Mouse (Mus musculus) cerebellum, postnatal 10 days (tissue): ENCODE data around the gene Rbp2.

Source experiments
- DNase-seq, 2 experiments: peaks; one replicate each; pipeline ENCODE4 v3.0.0; 2021; ENCODE audit warnings: mixed read lengths in 2 of 2

Rbp2 gene

DNA sequence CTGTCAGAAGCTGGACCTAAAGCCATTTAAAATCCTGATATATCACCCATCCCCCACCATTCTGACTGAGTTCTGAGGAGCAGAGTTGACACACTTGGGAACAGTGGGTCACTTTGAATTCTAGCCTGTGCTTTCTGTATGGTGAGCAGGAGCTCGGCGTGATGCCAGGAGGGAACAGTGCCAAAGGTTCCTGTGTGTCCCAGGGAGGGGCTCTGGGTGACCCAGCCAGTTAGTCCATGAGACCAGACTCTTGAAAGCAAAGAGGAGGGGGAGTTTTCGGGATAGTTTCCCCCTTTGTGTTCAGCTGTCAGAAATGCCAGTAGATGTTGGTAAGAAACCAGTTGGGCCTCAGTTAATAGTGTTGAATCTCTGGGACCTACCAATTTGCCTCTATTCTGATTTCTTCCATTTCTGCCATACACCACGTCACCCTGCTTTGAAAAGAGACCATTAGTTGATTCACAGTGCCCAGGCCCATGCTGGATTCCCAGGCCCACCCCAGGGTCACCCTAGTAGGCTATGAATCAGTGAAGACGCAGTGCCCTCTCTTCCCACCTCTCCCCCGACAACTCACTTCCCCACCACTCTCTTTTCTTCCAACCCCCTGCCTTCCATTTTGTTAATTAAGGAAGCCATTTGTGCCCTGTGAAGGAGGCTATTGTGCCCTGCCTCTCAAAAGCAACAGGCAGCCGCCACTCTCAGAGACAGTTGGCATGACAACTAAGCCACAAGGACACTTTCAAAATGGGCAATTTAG lies 39.0 kb downstream of the Rbp2 start:
- peak; percentile 75 to 79 for DNase-seq

DNA sequence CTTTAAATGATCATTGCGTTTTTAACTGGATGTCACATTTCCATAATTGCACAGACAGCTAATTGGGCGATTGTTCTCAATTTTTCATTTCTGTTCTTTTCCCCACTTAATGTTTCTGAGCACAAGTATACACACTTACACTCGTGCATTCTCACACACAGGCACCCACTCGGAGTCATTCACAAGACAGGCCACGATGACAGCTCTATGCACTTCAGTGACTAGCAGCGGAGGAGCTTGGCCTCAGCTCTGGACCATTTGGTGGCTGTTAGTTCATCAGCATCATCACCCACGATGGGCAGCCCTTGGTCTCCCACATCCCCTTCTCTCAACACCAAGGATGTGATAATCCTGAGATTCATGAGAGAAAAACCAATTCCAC lies 39.6 kb downstream of the Rbp2 start:
- peak in 1 of 2 experiments; percentile 17 for DNase-seq

DNA sequence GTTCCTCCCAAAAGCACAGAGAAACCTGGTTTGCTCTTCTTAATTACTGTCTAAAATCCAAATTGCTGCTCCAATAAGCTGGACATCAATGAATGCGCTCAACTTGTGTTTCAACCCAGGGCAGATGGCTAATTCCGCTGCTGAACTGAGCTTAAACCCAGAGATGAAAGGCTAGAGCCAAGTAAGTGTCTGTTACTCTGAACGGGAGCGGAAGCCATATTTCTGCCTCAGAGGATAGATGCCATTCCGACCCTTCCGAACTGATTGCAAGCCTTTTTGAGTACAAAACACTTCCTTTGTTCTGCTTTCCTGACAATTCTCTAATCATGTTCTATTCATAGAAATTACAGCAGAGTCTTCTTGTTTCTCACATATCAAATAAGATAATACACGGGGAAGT lies 41.3 kb downstream of the Rbp2 start:
- DNase-seq = peak; percentile 62 to 67

DNA sequence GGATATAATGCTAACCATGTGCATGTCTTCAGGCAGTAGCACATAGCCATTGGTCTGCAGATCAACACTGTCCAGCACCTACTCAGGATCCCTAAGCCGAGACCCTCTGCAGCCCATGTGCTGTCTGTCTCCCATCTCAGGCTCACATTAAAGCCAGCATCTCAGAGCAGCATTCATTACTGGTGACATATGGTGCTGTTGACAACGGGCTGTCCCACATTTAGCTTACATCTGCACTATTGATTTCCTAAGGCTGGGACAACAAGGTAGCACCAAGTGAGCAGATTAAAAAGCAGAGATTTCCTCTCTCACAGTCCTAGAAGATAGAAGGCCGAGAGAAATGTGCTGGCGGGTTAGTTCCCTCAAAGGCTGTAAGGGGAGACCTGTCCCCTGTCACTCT lies 43.9 kb downstream of the Rbp2 start:
- DNase-seq = peak in 1 of 2 experiments; percentile 18

DNA sequence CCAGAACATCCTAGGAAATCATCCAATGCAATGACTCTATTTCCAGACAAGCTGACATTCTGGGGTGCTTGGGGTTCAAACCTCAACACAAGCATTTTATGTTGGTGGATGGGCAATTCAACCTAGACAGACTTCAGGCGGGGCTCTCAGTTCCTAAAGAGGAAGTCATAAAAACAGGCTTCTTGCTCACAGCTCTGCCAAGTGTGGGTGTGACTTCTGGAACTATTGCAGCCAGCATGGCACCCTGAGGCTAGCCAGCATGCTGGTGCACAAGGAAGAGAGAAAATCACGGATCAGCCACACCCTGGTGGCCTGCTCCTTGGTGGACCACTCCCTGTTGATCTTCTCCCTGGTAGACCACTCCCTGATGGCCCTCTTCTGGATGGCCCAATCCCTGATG lies 45.1 kb downstream of the Rbp2 start:
- no peak for DNase-seq

DNA sequence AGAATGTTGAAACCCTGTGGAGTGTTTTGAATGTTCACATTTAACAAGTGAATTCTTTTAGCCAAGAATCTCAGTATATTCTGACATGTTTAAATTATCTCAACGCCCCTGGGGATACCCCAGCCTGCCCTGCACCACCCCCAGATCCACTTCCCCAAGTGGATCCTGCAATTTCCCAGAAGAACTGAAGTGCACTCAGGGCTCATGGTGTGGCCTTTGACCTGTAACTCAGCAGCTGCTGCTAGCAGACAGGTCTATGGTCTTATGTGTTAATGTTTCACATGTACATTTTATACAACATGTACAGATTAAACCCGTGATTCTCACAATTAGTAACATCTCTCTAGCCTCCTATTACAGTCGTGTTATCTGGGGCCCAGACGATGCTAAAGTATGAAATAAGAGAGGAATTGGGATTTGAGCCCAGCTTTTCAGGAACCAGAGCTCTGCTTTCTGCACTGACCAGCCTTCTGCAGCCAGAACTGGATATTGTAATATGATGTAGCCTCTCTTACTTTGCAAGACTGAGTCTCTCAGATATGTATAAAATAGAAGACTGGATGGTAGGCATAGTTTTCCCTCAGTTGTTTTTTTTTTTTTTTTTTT lies 48.9 kb downstream of the Rbp2 start:
- DNase-seq = no peak

DNA sequence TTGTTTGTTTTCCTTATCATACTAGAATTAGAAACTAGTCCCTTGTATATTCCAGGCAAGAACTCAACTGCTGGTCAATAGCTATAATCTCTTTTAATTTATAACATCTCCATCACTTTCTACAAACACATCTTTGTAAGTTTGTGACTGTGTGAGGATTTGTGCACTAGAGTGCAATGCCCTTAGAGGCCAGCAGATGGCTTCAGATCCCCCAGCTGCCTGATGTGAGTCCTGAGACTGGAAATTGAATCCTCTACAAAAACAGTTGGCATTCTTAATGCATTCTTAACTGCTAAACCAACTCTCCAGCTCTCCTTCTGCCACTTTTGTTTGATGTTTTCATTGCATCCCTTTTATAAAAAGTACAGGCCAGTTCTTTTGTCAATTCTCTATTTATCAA lies 49.8 kb downstream of the Rbp2 start:
- no peak for DNase-seq

DNA sequence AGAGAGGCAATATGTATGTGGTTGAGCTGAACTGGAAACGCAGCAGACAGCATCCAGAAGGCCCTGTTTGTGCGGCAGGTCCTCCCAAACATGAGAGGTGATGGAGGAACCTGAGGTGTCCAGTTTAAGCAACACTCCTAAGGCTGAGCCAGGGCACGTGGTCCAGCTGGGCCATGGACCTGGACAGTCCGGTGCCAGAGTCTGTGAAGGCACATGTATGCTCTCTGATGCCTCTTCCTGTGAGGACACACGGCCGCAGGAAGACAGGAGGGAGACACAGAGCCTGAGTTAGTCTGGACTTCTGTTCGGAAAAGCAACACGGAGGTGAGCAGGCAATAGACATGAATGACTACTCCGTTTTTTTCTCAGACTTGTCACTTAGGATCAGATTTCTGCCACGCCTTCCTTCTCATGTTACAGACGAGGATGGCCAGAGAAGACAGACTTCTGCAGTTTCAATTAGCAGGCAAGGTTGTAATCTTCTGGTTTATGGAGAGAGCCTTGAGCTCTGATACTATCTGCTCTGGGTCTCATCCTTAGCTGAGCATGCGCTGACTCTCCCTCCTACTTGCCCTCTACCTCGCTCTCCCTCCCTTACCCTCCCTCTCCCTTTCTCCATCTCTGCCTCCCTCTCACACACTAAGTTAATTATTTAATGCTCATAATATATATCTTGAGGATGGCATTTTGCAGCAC lies 52.2 kb downstream of the Rbp2 start:
- no peak for DNase-seq

DNA sequence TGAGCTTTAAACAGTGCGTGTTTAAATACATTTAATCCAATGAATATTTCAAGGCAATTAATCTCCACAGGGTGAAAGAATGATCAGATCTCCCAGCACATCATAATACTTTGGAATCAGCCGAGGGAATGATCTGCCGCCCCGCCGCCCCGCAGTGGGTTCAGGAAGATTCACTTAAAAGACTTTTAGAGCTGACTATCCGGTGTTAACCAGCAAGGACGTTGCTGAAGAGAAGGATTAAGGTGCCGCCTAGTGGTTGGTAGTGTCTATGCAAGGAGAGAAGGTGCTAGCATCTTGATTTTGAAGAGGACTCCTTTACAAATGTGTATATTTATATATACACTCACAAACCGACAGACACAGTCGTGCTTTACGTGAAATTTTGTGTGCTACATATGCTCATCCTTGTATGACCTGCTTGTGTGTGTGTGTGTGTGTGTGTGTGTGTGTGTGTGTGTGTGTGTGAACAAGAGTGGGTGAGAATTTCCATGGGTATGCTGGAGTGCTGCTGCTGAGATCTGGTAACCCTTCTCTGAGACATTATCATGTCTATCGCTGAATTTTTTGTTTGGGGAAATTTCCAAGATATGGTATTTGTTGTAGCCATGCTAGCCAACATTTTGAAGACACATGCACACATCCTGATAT lies 52.9 kb downstream of the Rbp2 start:
- peak; percentile 87 to 88 for DNase-seq

DNA sequence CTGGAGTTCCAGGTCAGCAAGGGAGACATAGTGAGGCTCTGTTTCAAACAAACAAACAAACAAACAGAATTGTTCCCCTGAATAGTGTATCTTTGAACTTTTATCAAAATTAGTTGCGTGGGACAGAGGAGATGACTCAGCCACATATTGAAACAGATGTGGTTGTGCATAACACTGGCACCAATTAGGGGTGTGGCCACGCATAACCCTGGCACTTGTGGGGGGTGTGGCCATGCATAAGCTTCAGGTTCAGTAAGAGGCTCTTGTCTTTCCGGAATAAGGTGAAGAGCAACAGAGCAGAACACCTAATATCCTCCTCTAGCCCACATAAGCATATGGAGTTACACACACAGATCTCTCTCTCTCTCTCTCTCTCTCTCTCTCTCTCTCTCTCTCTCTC lies 58.1 kb downstream of the Rbp2 start:
- DNase-seq = no peak
